Mouse (Mus musculus): ENCODE results near the gene Tenm3. TPM values are rescaled to one million over a fixed set of nuclear protein-coding genes. Genes with fewer than 3 reads are reported as not detected.

The Tenm3 gene
- polyA plus RNA-seq, 1 experiment from 2014 or later = 42.9 TPM

- Histone ChIP-seq H3K4me1 (peaks cover 13% of the 10 kb centered on the region), H3K9me3 (replicated peaks) (no peaks in the 10 kb centered on the region), H3K4me2 (replicated peaks) (no peak overlapping the region), H3K27ac (replicated peaks) (no peak overlapping the region), H3K9ac (no peak overlapping the region), H3K4me3 (replicated peaks) (no peak overlapping the region), H3K36me3 (no peaks in the 10 kb centered on the region), H3K27me3 (no peaks in the 10 kb centered on the region)
- ATAC-seq (ENCODE audit: insufficient number of reproducible peaks, low FRiP score, low TSS enrichment, low read depth) = no peak
- 43% methylated on average over 2 of the region's 2 CpGs for WGBS
Measured at GRCm38 (mm10) chr8:48552306-48552705, 291.4 kb downstream of the Tenm3 start.

- Histone ChIP-seq H3K27ac (replicated peaks) (no peak overlapping the region), H3K27me3 (no peaks in the 10 kb centered on the region), H3K4me1 (peaks cover 13% of the 10 kb centered on the region), H3K9me3 (replicated peaks) (no peaks in the 10 kb centered on the region), H3K9ac (no peak overlapping the region), H3K36me3 (no peaks in the 10 kb centered on the region), H3K4me3 (replicated peaks) (0 out of 2 replicates have a peak overlapping the region, but pooled peaks have one; percentile 6), H3K4me2 (replicated peaks) (0 out of 2 replicates have a peak overlapping the region, but pooled peaks have one; percentile 22)
- 42% methylated on average over 5 of the region's 5 CpGs for WGBS
- no peak for ATAC-seq (ENCODE audit: insufficient number of reproducible peaks, low FRiP score, low TSS enrichment, low read depth)
Measured at GRCm38 (mm10) chr8:48551370-48551769, 292.4 kb downstream of the Tenm3 start.

- H3K36me3 ChIP-seq = no peaks in the 10 kb centered on the region
- H3K27me3 ChIP-seq = no peaks in the 10 kb centered on the region
- no peak overlapping the region for H3K4me3 ChIP-seq (replicated peaks)
- WGBS = 87% methylated on average over 9 of the region's 9 CpGs
- H3K4me1 ChIP-seq = peaks cover 13% of the 10 kb centered on the region
- H3K27ac ChIP-seq (replicated peaks) = no peak overlapping the region
- H3K9me3 ChIP-seq (replicated peaks) = no peaks in the 10 kb centered on the region
- no peak overlapping the region for H3K4me2 ChIP-seq (replicated peaks)
- no peak overlapping the region for H3K9ac ChIP-seq
- ATAC-seq (ENCODE audit: insufficient number of reproducible peaks, low FRiP score, low TSS enrichment, low read depth) = no peak
Measured at GRCm38 (mm10) chr8:48548908-48549307, 294.8 kb downstream of the Tenm3 start.

- no peak overlapping the region for H3K27ac ChIP-seq (replicated peaks)
- H3K4me1 ChIP-seq = peaks cover 13% of the 10 kb centered on the region; the same call in 1 of the 2 replicates
- WGBS = 77% methylated on average over 5 of the region's 5 CpGs
- no peaks in the 10 kb centered on the region for H3K36me3 ChIP-seq
- no peaks in the 10 kb centered on the region for H3K9me3 ChIP-seq (replicated peaks)
- H3K4me3 ChIP-seq (replicated peaks) = no peak overlapping the region
- H3K9ac ChIP-seq = no peak overlapping the region
- no peaks in the 10 kb centered on the region for H3K27me3 ChIP-seq
- H3K4me2 ChIP-seq (replicated peaks) = no peak overlapping the region
- ATAC-seq (ENCODE audit: insufficient number of reproducible peaks, low FRiP score, low TSS enrichment, low read depth) = no peak
Measured at GRCm38 (mm10) chr8:48545631-48546030, 298.1 kb downstream of the Tenm3 start.

GRCm38 (mm10) chr8:48544840-48545239 is 298.9 kb downstream of the Tenm3 start:
- Histone ChIP-seq H3K4me3 (replicated peaks) (no peak overlapping the region), H3K4me2 (replicated peaks) (no peak overlapping the region), H3K27me3 (no peaks in the 10 kb centered on the region), H3K27ac (replicated peaks) (no peak overlapping the region), H3K9ac (no peak overlapping the region), H3K36me3 (no peaks in the 10 kb centered on the region), H3K9me3 (replicated peaks) (no peaks in the 10 kb centered on the region), H3K4me1 (peaks cover 5% of the 10 kb centered on the region; the same call in 1 of the 2 replicates)
- 73% methylated on average over 7 of the region's 7 CpGs for WGBS
- no peak for ATAC-seq (ENCODE audit: insufficient number of reproducible peaks, low FRiP score, low TSS enrichment, low read depth)

- Histone ChIP-seq H3K27ac (replicated peaks) (no peak overlapping the region), H3K9ac (no peak overlapping the region), H3K4me3 (replicated peaks) (no peak overlapping the region), H3K9me3 (replicated peaks) (no peaks in the 10 kb centered on the region), H3K4me2 (replicated peaks) (no peak overlapping the region), H3K36me3 (no peaks in the 10 kb centered on the region), H3K27me3 (no peaks in the 10 kb centered on the region), H3K4me1 (peaks cover 5% of the 10 kb centered on the region; the same call in 1 of the 2 replicates)
- ATAC-seq (ENCODE audit: insufficient number of reproducible peaks, low FRiP score, low TSS enrichment, low read depth) = no peak
- WGBS = 74% methylated on average over 17 of the region's 17 CpGs
Measured at GRCm38 (mm10) chr8:48542141-48542540, 301.6 kb downstream of the Tenm3 start.

GRCm38 (mm10) chr8:48540894-48541293 is 302.9 kb downstream of the Tenm3 start:
- ATAC-seq (ENCODE audit: insufficient number of reproducible peaks, low FRiP score, low TSS enrichment, low read depth) = no peak; the same call in 1 of the 2 replicates
- 70% methylated on average over 8 of the region's 8 CpGs for WGBS
- no peaks in the 10 kb centered on the region for H3K9me3 ChIP-seq (replicated peaks)
- no peak overlapping the region for H3K4me3 ChIP-seq (replicated peaks)
- no peak overlapping the region for H3K9ac ChIP-seq
- no peaks in the 10 kb centered on the region for H3K27me3 ChIP-seq
- H3K4me1 ChIP-seq = peaks cover 5% of the 10 kb centered on the region; the same call in 1 of the 2 replicates
- no peak overlapping the region for H3K27ac ChIP-seq (replicated peaks)
- H3K4me2 ChIP-seq (replicated peaks) = no peak overlapping the region
- H3K36me3 ChIP-seq = no peaks in the 10 kb centered on the region

GRCm38 (mm10) chr8:48535833-48536232 is 307.9 kb downstream of the Tenm3 start:
- H3K4me2 ChIP-seq (replicated peaks) = no peak overlapping the region
- H3K9ac ChIP-seq = no peak overlapping the region
- no peaks in the 10 kb centered on the region for H3K4me1 ChIP-seq
- H3K4me3 ChIP-seq (replicated peaks) = no peak overlapping the region
- H3K9me3 ChIP-seq (replicated peaks) = no peaks in the 10 kb centered on the region
- no peak for ATAC-seq (ENCODE audit: insufficient number of reproducible peaks, low FRiP score, low TSS enrichment, low read depth)
- H3K36me3 ChIP-seq = 0 out of 2 replicates have a peak, but pooled peaks cover 8% of the 10 kb centered on the region
- H3K27me3 ChIP-seq = no peaks in the 10 kb centered on the region
- 89% methylated on average over 3 of the region's 3 CpGs for WGBS
- no peak overlapping the region for H3K27ac ChIP-seq (replicated peaks)

GRCm38 (mm10) chr8:48531795-48532194 is 312.0 kb downstream of the Tenm3 start:
- Histone ChIP-seq H3K4me1 (no peaks in the 10 kb centered on the region), H3K27me3 (no peaks in the 10 kb centered on the region)
- WGBS = 85% methylated on average over 5 of the region's 5 CpGs

GRCm38 (mm10) chr8:48530916-48531570 is 312.7 kb downstream of the Tenm3 start:
- no peak for ATAC-seq (ENCODE audit: insufficient number of reproducible peaks, low FRiP score, low TSS enrichment, low read depth)
- Histone ChIP-seq H3K4me3 (replicated peaks) (no peak overlapping the region), H3K4me2 (replicated peaks) (no peak overlapping the region), H3K36me3 (0 out of 2 replicates have a peak, but pooled peaks cover 8% of the 10 kb centered on the region), H3K9ac (no peak overlapping the region), H3K27ac (replicated peaks) (no peak overlapping the region), H3K27me3 (no peaks in the 10 kb centered on the region), H3K9me3 (replicated peaks) (no peaks in the 10 kb centered on the region), H3K4me1 (no peaks in the 10 kb centered on the region)
- WGBS = 87% methylated on average over 11 of the region's 11 CpGs

More at GRCm38 (mm10) chr8:48531795-48532194, 312.0 kb downstream of the Tenm3 start:
- Histone ChIP-seq H3K4me2 (replicated peaks) (no peak overlapping the region), H3K36me3 (0 out of 2 replicates have a peak, but pooled peaks cover 8% of the 10 kb centered on the region), H3K27ac (replicated peaks) (no peak overlapping the region), H3K9me3 (replicated peaks) (no peaks in the 10 kb centered on the region), H3K4me3 (replicated peaks) (no peak overlapping the region), H3K9ac (no peak overlapping the region)
- ATAC-seq (ENCODE audit: insufficient number of reproducible peaks, low FRiP score, low TSS enrichment, low read depth) = no peak

GRCm38 (mm10) chr8:48527418-48527817 is 316.3 kb downstream of the Tenm3 start:
- no peaks in the 10 kb centered on the region for H3K27me3 ChIP-seq
- no peak for ATAC-seq (ENCODE audit: insufficient number of reproducible peaks, low FRiP score, low TSS enrichment, low read depth)

More at GRCm38 (mm10) chr8:48527418-48527817, 316.3 kb downstream of the Tenm3 start:
- 41% methylated on average over 6 of the region's 6 CpGs for WGBS
- H3K4me2 ChIP-seq (replicated peaks) = no peak overlapping the region
- H3K9me3 ChIP-seq (replicated peaks) = no peaks in the 10 kb centered on the region
- H3K4me3 ChIP-seq (replicated peaks) = no peak overlapping the region
- H3K27ac ChIP-seq (replicated peaks) = no peak overlapping the region
- no peaks in the 10 kb centered on the region for H3K36me3 ChIP-seq
- H3K9ac ChIP-seq = no peak overlapping the region
- H3K4me1 ChIP-seq = no peaks in the 10 kb centered on the region
